In genomic region chr10:81268056-81268455, GRCm38 (mm10) we compare ENCODE assay signal across 8 mouse cellular contexts. TPM values are rescaled to one million over a fixed set of nuclear protein-coding genes. Genes with fewer than 3 reads are reported as not detected.
DNase-seq lines count a peak whose midpoint lies in the region; ATAC-seq lines count a peak whose summit lies in the region.

No protein-coding gene starts in this region.

- H3K36me3 ChIP-seq in intestine, embryonic 14.5 days (ENCODE audit: control insufficient read depth, insufficient read depth, low read length): peaks cover 50% of the 10 kb centered on the region

- H3K27me3 ChIP-seq in intestine, embryonic 14.5 days (replicated peaks; ENCODE audit: control insufficient read depth, insufficient read depth, low read length): no peaks in the 10 kb centered on the region

- WGBS in intestine, embryonic 14.5 days: 3% methylated on average over 23 of the region's 23 CpGs

- H3K4me3 ChIP-seq in intestine, embryonic 14.5 days (ENCODE audit: low read depth, low read length): peak overlapping the region; percentile 70

- H3K27ac ChIP-seq in intestine, embryonic 14.5 days (ENCODE audit: low read depth): no peak overlapping the region

- H3K9me3 ChIP-seq in intestine, embryonic 14.5 days (ENCODE audit: control insufficient read depth, low read length): no peaks in the 10 kb centered on the region

- peaks cover 12% of the 10 kb centered on the region; the same call in 1 of the 2 replicates for H3K4me1 ChIP-seq in intestine, embryonic 14.5 days (replicated peaks; ENCODE audit: control insufficient read depth, insufficient read depth, low read length)

- peak; percentile 91 for DNase-seq in adrenal gland, adult 2 months
- DNase-seq in embryo, embryonic 10.5 days (ENCODE audit: low spot score): peak; percentile 95
- DNase-seq in gastrocnemius, postnatal 14 days: peak; percentile 85
- peak; percentile 86 for DNase-seq in intestine, embryonic 14.5 days (ENCODE audit: low spot score)
- peak; percentile 84 to 91 for DNase-seq in left cerebral cortex, postnatal 14 days (ENCODE audit: low spot score in 2 of 2)
- DNase-seq in right cerebral cortex, postnatal 10 days (ENCODE audit: low spot score in 2 of 2): peak; percentile 88 to 93
- peak; percentile 78 to 87 for DNase-seq in urinary bladder, postnatal 36 days (ENCODE audit: low spot score in 2 of 2)

- peak overlapping the region; percentile 60 for H3K4me2 ChIP-seq in intestine, embryonic 14.5 days (ENCODE audit: low read length)

- ATAC-seq in intestine, embryonic 14.5 days (replicated peaks; ENCODE audit: low FRiP score, low TSS enrichment, low read depth): peak; percentile 34; the same call in 1 of the 2 replicates
- peak; percentile 80 for ATAC-seq in megakaryocyte progenitor cell, adult 5-6 weeks (replicated peaks; ENCODE audit: poor library complexity)

- intact Hi-C loops in gastrocnemius, postnatal 14 days (cut with DNase I; ENCODE audit: low total_unique reads): no loop called here
- intact Hi-C loops in left cerebral cortex, postnatal 14 days (cut with DNase I): no loop called here

- peak overlapping the region; percentile 78 for H3K9ac ChIP-seq in intestine, embryonic 14.5 days (ENCODE audit: low read length)

RNA-seq across cellular contexts. Expression of gene Apba3, which starts 1.3 kb away (rescaled TPM):
- total RNA-seq in adrenal gland, adult 2 months (2021): 100 to 1,000 TPM in 1 of 2 experiments, 10 to 100 TPM in 1; 83.5 to 121 TPM
- 165 and 188 TPM in 2 replicates for polyA plus RNA-seq in adrenal gland, adult 2 months (2012; rRNA removed)
- 10 to 100 TPM; 62.8 to 71.1 TPM for total RNA-seq in gastrocnemius, postnatal 14 days (2021)
- 51.0 and 51.7 TPM in 2 replicates for polyA plus RNA-seq in intestine, embryonic 14.5 days (2014; fragmentation: Nextera tagmentation; extraction: Ambion mirVana)
- 10 to 100 TPM; 34.8 to 35.8 TPM for total RNA-seq in left cerebral cortex, postnatal 14 days (2021)
- total RNA-seq in megakaryocyte progenitor cell, adult 5-6 weeks (2015): 15.5 and 20.2 TPM in 2 replicates
- total RNA-seq in megakaryocyte progenitor cell, adult 5-6 weeks (2017): 10.5 and 16.9 TPM in 2 replicates

RNA-seq across cellular contexts. Expression of gene Mrpl54, which starts 1.3 kb away (rescaled TPM):
- total RNA-seq in adrenal gland, adult 2 months (2021): 100 to 1,000 TPM; 123 to 131 TPM
- polyA plus RNA-seq in adrenal gland, adult 2 months (2012; rRNA removed): 193 and 221 TPM in 2 replicates
- total RNA-seq in gastrocnemius, postnatal 14 days (2021): 10 to 100 TPM; 93.1 to 99.9 TPM
- polyA plus RNA-seq in intestine, embryonic 14.5 days (2014; fragmentation: Nextera tagmentation; extraction: Ambion mirVana): 253 and 260 TPM in 2 replicates
- 10 to 100 TPM; 39.0 to 41.4 TPM for total RNA-seq in left cerebral cortex, postnatal 14 days (2021)
- 95.1 and 97.1 TPM in 2 replicates for total RNA-seq in megakaryocyte progenitor cell, adult 5-6 weeks (2015)
- total RNA-seq in megakaryocyte progenitor cell, adult 5-6 weeks (2017): 155 and 196 TPM in 2 replicates

RNA-seq across cellular contexts. Expression of gene Matk, which starts 15.3 kb away (rescaled TPM):
- total RNA-seq in adrenal gland, adult 2 months (2021): under 1 TPM; 0.69 to 0.73 TPM
- polyA plus RNA-seq in adrenal gland, adult 2 months (2012; rRNA removed): 0.86 and 1.0 TPM in 2 replicates
- under 1 TPM; 0.33 to 0.57 TPM for total RNA-seq in gastrocnemius, postnatal 14 days (2021)
- 2.5 and 4.1 TPM in 2 replicates for polyA plus RNA-seq in intestine, embryonic 14.5 days (2014; fragmentation: Nextera tagmentation; extraction: Ambion mirVana)
- 100 to 1,000 TPM; 226 to 227 TPM for total RNA-seq in left cerebral cortex, postnatal 14 days (2021)
- total RNA-seq in megakaryocyte progenitor cell, adult 5-6 weeks (2015): 10.2 and 16.7 TPM in 2 replicates
- 32.7 and 33.7 TPM in 2 replicates for total RNA-seq in megakaryocyte progenitor cell, adult 5-6 weeks (2017)

RNA-seq across cellular contexts. Expression of gene Tjp3, which starts 23.3 kb away (rescaled TPM):
- under 1 TPM; 0.41 to 0.92 TPM for total RNA-seq in adrenal gland, adult 2 months (2021)
- polyA plus RNA-seq in adrenal gland, adult 2 months (2012; rRNA removed): 0.52 and 0.72 TPM in 2 replicates
- total RNA-seq in gastrocnemius, postnatal 14 days (2021): not detected
- 35.1 and 44.4 TPM in 2 replicates for polyA plus RNA-seq in intestine, embryonic 14.5 days (2014; fragmentation: Nextera tagmentation; extraction: Ambion mirVana)
- total RNA-seq in left cerebral cortex, postnatal 14 days (2021): under 1 TPM; 0.15 to 0.47 TPM
- 2.3 TPM in 2 replicates for total RNA-seq in megakaryocyte progenitor cell, adult 5-6 weeks (2015)
- 3.9 and 5.2 TPM in 2 replicates for total RNA-seq in megakaryocyte progenitor cell, adult 5-6 weeks (2017)

RNA-seq across cellular contexts. Expression of gene Pip5k1c, which starts 24.7 kb away (rescaled TPM):
- total RNA-seq in adrenal gland, adult 2 months (2021): 10 to 100 TPM; 34.3 to 44.6 TPM
- polyA plus RNA-seq in adrenal gland, adult 2 months (2012; rRNA removed): 71.0 and 72.8 TPM in 2 replicates
- total RNA-seq in gastrocnemius, postnatal 14 days (2021): 10 to 100 TPM; 18.5 to 22.8 TPM
- 57.3 and 57.5 TPM in 2 replicates for polyA plus RNA-seq in intestine, embryonic 14.5 days (2014; fragmentation: Nextera tagmentation; extraction: Ambion mirVana)
- 100 to 1,000 TPM; 391 to 396 TPM for total RNA-seq in left cerebral cortex, postnatal 14 days (2021)
- total RNA-seq in megakaryocyte progenitor cell, adult 5-6 weeks (2015): 18.9 and 24.6 TPM in 2 replicates
- total RNA-seq in megakaryocyte progenitor cell, adult 5-6 weeks (2017): 32.4 and 37.4 TPM in 2 replicates

Comparison
In these comparisons a context has a peak if more than half of its experiments do, and no peak if none do; other contexts are left out.
1. RNA of gene Matk, which starts 15.3 kb away (total RNA-seq): 226 to 227 TPM in left cerebral cortex, postnatal 14 days; 10.2 to 33.7 TPM in megakaryocyte progenitor cell, adult 5-6 weeks, 0.69 to 0.73 TPM in adrenal gland, adult 2 months and 0.33 to 0.57 TPM in gastrocnemius, postnatal 14 days; every median in the first group is over 4 times any median in the second.
2. Peak in every context shown above with its lines, with median percentiles within 50 percentile points of each other: DNase-seq.